Mouse (Mus musculus) right cerebral cortex, postnatal 10 days (tissue): ENCODE results near the gene Ribc2.

Source experiments
- DNase-seq, 2 experiments: peaks; one replicate each; pipeline ENCODE4 v3.0.0; 2021; ENCODE audit warnings: low spot score in 2 of 2

Ribc2 gene

DNA sequence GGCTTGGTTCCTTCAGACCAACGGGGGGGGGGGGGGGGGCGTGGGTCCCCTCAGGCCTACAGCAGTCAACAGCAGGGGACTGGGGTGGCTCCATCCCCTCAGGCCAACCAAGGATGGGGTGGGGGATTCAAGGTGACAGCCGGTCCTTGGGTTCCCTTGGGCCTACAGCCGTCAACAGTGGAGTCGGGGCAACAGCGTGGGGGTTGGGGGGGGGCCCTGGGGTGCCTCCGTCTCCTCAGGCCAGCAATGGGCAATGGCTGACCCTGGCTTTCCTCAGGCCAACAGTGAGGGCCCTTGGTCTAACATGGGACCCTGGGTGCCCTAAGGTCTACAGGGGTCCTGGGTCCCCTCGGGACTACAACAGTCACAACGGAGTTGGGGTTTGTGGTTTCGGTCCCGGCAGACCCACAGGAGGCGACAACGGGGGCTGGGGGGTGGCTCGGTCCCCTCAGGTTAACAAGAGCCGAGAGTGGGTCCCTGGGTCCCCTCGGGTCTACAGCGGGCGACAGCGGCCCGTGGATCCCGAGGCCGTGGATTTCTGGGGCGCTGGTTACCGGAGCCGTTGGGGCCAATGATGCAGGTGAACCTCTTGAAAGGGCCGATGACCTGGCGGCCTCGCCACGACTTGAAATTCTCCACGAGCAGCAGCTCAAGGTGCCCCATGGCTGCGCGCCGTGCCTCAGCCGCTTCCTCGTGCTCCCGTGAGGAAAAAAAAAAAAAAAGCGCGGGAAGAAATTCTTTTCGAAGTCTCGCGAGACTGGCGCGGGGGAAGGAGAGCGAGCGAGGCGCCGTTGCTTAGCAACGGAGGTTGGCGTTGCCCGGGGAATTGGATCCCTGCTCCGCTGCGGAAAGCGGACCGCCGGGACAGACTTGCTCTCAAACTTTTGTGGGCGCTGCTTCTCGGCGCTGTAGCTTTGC is at the start of gene Ribc2, which contains the start of gene Smc1b:
Gene Ribc2, plus strand, starts transcription at position 804 of the 918 bp plus-strand sequence.
Gene Smc1b, minus strand, starts transcription at position 690 of the 918 bp plus-strand sequence.
- peak; percentile 91 to 93 for DNase-seq

- no peak for DNase-seq
These were observed 46.2 kb upstream of the Ribc2 start for GRCm38 (mm10) chr15:85085641-85086040.

DNA sequence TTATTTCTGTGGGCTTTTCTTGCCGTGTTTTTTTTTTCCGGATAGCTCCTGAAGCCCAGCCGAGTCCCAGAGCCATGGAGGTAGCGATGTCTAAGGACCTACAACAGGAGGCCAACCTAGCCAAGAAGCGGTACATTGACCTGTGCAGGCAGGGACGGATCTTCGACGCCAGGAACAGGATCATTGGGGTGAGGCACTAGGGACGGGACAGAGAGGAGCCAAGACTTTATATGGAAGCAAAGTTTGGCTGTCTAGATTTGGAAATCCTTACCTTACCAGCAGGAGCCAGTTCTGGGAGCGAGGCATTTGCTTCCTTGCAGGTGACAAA is 279 bp downstream of the Ribc2 start:
- no peak for DNase-seq

- DNase-seq: no peak
These were observed 3.3 kb downstream of the Ribc2 start for GRCm38 (mm10) chr15:85135143-85135542.

DNA sequence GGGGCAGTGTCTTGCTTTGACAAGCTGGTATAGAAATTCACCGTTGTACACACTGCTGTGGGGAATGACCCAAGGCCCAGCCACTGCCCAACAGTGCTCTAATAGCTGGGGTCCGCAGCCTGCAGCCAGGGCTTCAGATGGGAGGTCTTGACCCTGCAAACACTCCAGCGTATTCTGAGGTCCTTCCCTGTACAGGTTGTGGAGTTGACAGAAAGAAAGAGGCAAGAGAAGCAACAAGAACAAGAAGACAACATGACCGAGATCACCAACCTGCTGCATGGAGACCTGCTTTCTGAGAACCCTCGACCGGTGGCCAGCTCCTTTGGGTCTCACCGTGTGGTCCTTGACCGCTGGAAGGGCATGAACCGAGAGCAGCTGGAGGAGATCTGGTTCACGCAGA is 9.4 kb downstream of the Ribc2 start:
- peak in 1 of 2 experiments; percentile 10 for DNase-seq

- no peak for DNase-seq
These were observed 10.6 kb downstream of the Ribc2 start for GRCm38 (mm10) chr15:85142441-85142840.

GRCm38 (mm10) chr15:85143161-85143560 is 11.3 kb downstream of the Ribc2 start:
- DNase-seq: peak in 1 of 2 experiments; percentile 13

GRCm38 (mm10) chr15:85143747-85144146 is 11.9 kb downstream of the Ribc2 start:
- peak in 1 of 2 experiments; percentile 7 for DNase-seq

DNA sequence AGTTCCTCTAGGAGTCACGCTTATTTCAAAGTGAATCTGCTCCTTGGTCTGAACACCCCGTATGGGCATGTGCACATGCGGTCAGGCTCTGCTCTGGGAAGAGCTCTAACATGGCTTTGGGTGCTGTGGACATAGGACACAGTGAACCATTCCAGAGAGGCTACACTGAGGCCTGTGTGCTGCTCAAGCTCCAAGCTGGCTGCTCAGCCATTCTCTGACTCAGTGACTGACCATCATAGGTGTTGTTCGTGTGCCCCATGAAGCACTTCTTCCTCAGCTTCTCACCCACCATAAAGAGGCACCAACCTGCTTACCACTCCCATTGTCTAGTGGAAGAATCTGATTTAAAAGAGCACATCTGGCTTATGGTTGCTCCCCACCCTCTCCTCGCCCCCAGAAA is 12.4 kb downstream of the Ribc2 start:
- DNase-seq: peak; percentile 3 to 4

- DNase-seq: peak; percentile 77 to 87
These were observed 19.6 kb downstream of the Ribc2 start for GRCm38 (mm10) chr15:85151433-85151918.

- DNase-seq: peak in 1 of 2 experiments; percentile 31
These were observed 20.7 kb downstream of the Ribc2 start for GRCm38 (mm10) chr15:85152577-85152976.

DNA sequence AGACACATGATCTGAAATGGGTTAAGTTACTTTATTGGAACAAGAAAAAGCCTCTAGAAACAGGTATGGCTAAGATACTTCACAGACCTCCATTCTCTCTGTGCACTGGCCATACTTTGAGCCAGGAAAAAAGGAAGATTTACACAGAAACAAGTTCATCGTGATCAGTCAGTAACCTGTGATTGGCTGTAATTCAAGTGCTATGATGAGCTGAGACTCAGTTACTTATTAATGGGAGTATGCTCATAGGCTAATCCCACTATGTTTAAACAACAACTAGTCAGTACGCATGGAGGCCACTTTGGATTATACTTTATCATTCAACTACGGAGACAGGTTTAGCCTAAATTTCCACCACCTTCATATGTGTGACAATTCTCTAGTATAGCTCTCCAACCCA is 22.2 kb downstream of the Ribc2 start:
- DNase-seq: no peak

DNA sequence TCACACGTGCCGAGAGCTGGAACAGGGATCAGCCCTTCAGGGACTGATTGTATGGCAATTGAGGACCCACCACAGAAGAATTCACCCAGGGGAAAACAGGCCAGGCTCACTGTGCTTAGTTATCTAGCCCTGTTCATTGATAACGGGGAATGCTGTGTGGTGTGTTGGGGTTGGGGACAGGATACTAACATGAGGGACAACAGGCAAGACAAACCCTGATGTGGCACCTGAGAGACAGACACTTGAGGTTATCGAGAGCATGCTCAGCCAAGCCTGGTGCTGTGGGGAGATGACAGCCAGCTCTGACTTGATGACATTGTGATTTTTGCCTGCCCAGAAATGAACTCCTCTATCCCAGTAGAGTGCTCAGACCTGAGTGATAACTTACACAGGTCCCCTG is 24.3 kb downstream of the Ribc2 start:
- no peak for DNase-seq

DNA sequence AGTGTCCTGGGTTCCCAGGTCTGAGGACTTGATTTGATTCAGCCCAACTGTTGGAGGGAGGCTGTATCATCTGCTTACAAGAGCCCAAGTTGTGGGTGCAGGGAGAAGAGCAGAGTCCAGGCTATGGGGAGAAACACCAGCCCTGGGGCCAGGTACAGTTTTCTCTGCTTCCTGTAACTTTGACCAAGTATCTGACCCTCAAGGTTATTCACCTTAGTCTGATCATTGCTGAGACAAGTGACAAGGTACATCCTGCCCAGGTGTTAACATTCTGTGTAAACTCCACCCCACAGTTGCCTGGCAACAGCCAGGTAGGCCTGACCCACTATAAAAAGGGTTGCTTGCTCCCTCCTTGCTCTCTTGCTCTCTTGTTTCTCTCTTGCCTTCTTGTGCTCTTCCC is 29.5 kb downstream of the Ribc2 start:
- DNase-seq: no peak

GRCm38 (mm10) chr15:85162693-85163663 is 31.1 kb downstream of the Ribc2 start:
- no peak for DNase-seq

DNA sequence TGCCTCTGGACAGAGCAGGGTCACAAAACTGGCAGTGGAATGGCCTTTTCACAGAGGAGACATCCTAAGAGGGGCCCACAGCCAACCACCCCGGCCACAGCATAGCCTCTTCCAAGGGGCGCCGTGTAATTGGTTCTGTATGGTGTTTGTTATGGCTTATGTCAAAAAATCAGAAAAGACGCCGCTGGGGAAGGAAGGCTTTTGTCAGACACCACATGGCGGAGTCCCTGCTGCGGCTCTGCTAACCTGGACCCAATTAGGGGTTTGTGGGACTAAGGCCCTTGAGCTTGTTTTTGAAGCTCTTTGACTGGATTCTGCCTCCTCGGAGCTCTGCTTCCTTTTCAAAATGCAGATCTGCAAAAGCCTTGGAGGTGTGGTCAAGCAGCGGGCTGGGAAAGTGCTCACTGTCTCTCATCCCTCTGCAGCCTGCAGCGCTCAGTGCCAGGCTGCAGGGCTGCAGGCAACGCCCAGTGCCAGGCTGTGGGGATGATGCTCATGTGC is 34.6 kb downstream of the Ribc2 start:
- no peak for DNase-seq

- DNase-seq: no peak
These were observed 35.3 kb downstream of the Ribc2 start for GRCm38 (mm10) chr15:85167086-85167679.

DNA sequence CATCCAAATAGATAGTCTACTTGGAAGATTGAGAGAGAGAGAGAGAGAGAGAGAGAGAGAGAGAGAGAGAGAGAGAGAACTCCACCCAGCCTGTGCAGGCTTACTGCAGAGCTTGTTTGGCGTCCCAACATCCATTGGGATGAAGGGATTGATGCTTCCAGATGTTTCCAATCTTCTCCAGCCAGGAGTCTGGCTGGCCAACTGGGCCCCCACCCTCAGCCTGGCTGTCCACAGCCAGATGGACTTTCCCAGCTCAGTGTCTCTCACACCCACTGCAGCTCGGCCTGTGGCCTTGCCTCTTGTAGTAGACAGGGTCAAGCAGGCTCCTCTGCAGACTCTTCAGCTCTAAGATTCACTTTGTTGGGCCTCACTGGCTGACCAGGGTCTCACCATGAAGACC is 40.2 kb downstream of the Ribc2 start:
- no peak for DNase-seq

DNA sequence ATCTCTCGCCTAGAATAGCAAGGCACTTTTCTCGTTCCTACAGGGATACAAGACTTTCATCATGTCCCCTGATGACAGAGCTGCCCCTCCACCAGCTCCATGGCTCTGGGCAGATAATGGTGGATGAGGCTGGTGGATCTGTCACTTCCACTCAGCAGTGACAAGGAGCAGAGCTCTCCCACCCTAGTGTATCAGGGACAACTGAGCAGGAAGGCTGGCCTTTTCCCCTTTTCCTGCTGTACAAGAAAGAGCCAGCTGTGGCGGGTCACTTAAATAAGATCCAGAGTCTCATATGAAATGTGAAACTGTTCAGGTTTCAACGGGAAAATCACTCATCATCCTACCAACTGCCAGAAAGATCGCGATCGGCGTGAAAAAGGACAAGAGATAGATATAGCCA is 41.5 kb downstream of the Ribc2 start:
- no peak for DNase-seq

DNA sequence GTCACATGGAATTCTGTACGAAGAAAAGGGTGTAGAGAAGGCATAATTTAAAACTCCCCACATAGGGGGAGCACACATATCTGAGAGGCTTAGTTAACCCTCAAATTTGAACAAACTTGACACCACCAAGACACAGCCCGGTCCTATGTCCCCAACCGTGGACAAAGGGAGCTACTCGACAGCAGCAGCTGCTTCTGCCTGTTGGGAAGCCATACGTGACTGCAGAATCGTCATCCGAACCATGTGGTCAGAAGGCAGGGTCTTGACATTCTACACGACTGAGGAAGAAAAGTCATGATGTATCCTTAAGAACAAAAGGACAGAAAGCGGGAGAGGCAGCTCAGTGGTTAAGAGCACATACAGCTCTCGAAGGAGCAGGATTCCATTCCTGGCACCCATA is 42.2 kb downstream of the Ribc2 start:
- no peak for DNase-seq

- peak in 1 of 2 experiments; percentile 57 for DNase-seq
These were observed 45.7 kb downstream of the Ribc2 start for GRCm38 (mm10) chr15:85177576-85177975.

DNA sequence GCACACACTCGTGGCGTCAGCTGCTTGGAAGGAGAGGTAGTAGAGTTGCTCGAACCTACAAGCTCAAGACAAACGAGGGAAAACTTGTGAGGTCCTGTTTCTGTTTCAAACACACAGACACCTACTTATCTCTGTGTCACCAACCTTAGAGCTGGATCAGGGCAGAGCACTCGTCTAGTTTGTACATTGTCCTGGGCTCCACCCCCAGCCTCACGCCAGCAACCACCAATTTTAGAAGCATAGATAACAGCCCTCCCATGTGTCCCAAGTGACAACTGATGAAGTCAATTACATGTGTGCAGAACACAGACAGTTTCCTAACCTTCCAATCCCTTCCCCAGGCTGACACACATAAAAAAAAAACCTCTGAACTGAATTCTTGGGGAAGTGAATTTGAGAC is 46.3 kb downstream of the Ribc2 start:
- no peak for DNase-seq
